Mouse (Mus musculus): ENCODE results near the gene Ttll13. TPM values are rescaled to one million over a fixed set of nuclear protein-coding genes. Genes with fewer than 3 reads are reported as not detected.

Ttll13 gene
- polyA plus RNA-seq, 1 experiment from 2014 or later = 0.63 TPM

GRCm38 (mm10) chr7:80203638-80204096, 42.5 kb upstream of the Ttll13 start:
- Histone ChIP-seq H3K9ac (no peak overlapping the region), H3K4me1 (replicated peaks) (peaks cover 81% of the 10 kb centered on the region)

GRCm38 (mm10) chr7:80204362-80204761, 41.8 kb upstream of the Ttll13 start:
- Histone ChIP-seq H3K9me3 (replicated peaks) (no peaks in the 10 kb centered on the region), H3K9ac (no peak overlapping the region), H3K4me2 (no peak overlapping the region), H3K27me3 (no peaks in the 10 kb centered on the region), H3K4me3 (no peak overlapping the region), H3K27ac (no peak overlapping the region), H3K4me1 (replicated peaks) (peaks cover 82% of the 10 kb centered on the region), H3K36me3 (no peaks in the 10 kb centered on the region)
- ATAC-seq (replicated peaks; ENCODE audit: insufficient number of reproducible peaks, insufficient read depth, low FRiP score, low read depth) = no peak
- WGBS = 76% methylated on average over 4 of the region's 4 CpGs

More at GRCm38 (mm10) chr7:80203638-80204096, 42.5 kb upstream of the Ttll13 start:
- 53% methylated on average over 12 of the region's 12 CpGs for WGBS
- Histone ChIP-seq H3K36me3 (no peaks in the 10 kb centered on the region), H3K4me3 (no peak overlapping the region), H3K27ac (no peak overlapping the region), H3K9me3 (replicated peaks) (no peaks in the 10 kb centered on the region), H3K4me2 (peak overlapping the region; percentile 11; the same call in 1 of the 2 replicates), H3K27me3 (no peaks in the 10 kb centered on the region)
- ATAC-seq (replicated peaks; ENCODE audit: insufficient number of reproducible peaks, insufficient read depth, low FRiP score, low read depth) = no peak

GRCm38 (mm10) chr7:80204961-80205360, 41.2 kb upstream of the Ttll13 start:
- Histone ChIP-seq H3K9me3 (replicated peaks) (no peaks in the 10 kb centered on the region), H3K9ac (no peak overlapping the region), H3K4me3 (no peak overlapping the region), H3K27me3 (no peaks in the 10 kb centered on the region), H3K4me1 (replicated peaks) (peaks cover 82% of the 10 kb centered on the region), H3K36me3 (no peaks in the 10 kb centered on the region), H3K27ac (no peak overlapping the region), H3K4me2 (no peak overlapping the region)
- no peak for ATAC-seq (replicated peaks; ENCODE audit: insufficient number of reproducible peaks, insufficient read depth, low FRiP score, low read depth)
- 83% methylated on average over 7 of the region's 7 CpGs for WGBS

- peaks cover 82% of the 10 kb centered on the region for H3K4me1 ChIP-seq (replicated peaks)
- 0 out of 2 replicates have a peak overlapping the region, but pooled peaks have one; percentile 9 for H3K27ac ChIP-seq
- no peak overlapping the region for H3K9ac ChIP-seq
- H3K4me2 ChIP-seq = no peak overlapping the region
- no peaks in the 10 kb centered on the region for H3K9me3 ChIP-seq (replicated peaks)
- no peaks in the 10 kb centered on the region for H3K27me3 ChIP-seq
- no peak overlapping the region for H3K4me3 ChIP-seq
- H3K36me3 ChIP-seq = no peaks in the 10 kb centered on the region
- ATAC-seq (replicated peaks; ENCODE audit: insufficient number of reproducible peaks, insufficient read depth, low FRiP score, low read depth) = no peak
- 83% methylated on average over 12 of the region's 12 CpGs for WGBS
Observed at GRCm38 (mm10) chr7:80205705-80206589, 40.2 kb upstream of the Ttll13 start.

GRCm38 (mm10) chr7:80207314-80207731, 38.9 kb upstream of the Ttll13 start:
- WGBS = 44% methylated on average over 3 of the region's 3 CpGs
- Histone ChIP-seq H3K9ac (peak overlapping the region; percentile 30; the same call in 1 of the 2 replicates), H3K9me3 (replicated peaks) (no peaks in the 10 kb centered on the region), H3K4me2 (peak overlapping the region; percentile 40; the same call in 1 of the 2 replicates), H3K4me1 (replicated peaks) (peaks cover 73% of the 10 kb centered on the region), H3K36me3 (no peaks in the 10 kb centered on the region), H3K27me3 (no peaks in the 10 kb centered on the region), H3K4me3 (no peak overlapping the region), H3K27ac (peak overlapping the region; percentile 89)
- no peak for ATAC-seq (replicated peaks; ENCODE audit: insufficient number of reproducible peaks, insufficient read depth, low FRiP score, low read depth)

- Histone ChIP-seq H3K27ac (peak overlapping the region; percentile 89), H3K36me3 (no peaks in the 10 kb centered on the region), H3K9ac (peak overlapping the region; percentile 34; the same call in 1 of the 2 replicates), H3K4me1 (replicated peaks) (peaks cover 66% of the 10 kb centered on the region), H3K9me3 (replicated peaks) (no peaks in the 10 kb centered on the region), H3K27me3 (no peaks in the 10 kb centered on the region), H3K4me3 (no peak overlapping the region), H3K4me2 (peak overlapping the region; percentile 40)
- 48% methylated on average over 18 of the region's 18 CpGs for WGBS
- ATAC-seq (replicated peaks; ENCODE audit: insufficient number of reproducible peaks, insufficient read depth, low FRiP score, low read depth) = peak; percentile 19; the same call in 1 of the 2 replicates
Observed at GRCm38 (mm10) chr7:80208026-80208642, 38.0 kb upstream of the Ttll13 start.

- Histone ChIP-seq H3K9me3 (replicated peaks) (no peaks in the 10 kb centered on the region), H3K9ac (no peak overlapping the region), H3K27ac (peak overlapping the region; percentile 89), H3K27me3 (no peaks in the 10 kb centered on the region), H3K4me3 (0 out of 2 replicates have a peak overlapping the region, but pooled peaks have one; percentile 2), H3K4me1 (replicated peaks) (peaks cover 63% of the 10 kb centered on the region), H3K36me3 (no peaks in the 10 kb centered on the region), H3K4me2 (peak overlapping the region; percentile 40)
- ATAC-seq (replicated peaks; ENCODE audit: insufficient number of reproducible peaks, insufficient read depth, low FRiP score, low read depth) = peak; percentile 77
- 22% methylated on average over 10 of the region's 10 CpGs for WGBS
Observed at GRCm38 (mm10) chr7:80208738-80209430, 37.3 kb upstream of the Ttll13 start.

GRCm38 (mm10) chr7:80209669-80210068, 36.5 kb upstream of the Ttll13 start:
- Histone ChIP-seq H3K4me2 (peak overlapping the region; percentile 40; the same call in 1 of the 2 replicates), H3K36me3 (no peaks in the 10 kb centered on the region), H3K9me3 (replicated peaks) (no peaks in the 10 kb centered on the region), H3K27me3 (no peaks in the 10 kb centered on the region), H3K4me1 (replicated peaks) (peaks cover 58% of the 10 kb centered on the region), H3K9ac (no peak overlapping the region), H3K4me3 (no peak overlapping the region), H3K27ac (peak overlapping the region; percentile 89)
- 71% methylated on average over 6 of the region's 6 CpGs for WGBS
- no peak for ATAC-seq (replicated peaks; ENCODE audit: insufficient number of reproducible peaks, insufficient read depth, low FRiP score, low read depth)

- H3K4me3 ChIP-seq = no peak overlapping the region
- H3K9ac ChIP-seq = no peak overlapping the region
- WGBS = 79% methylated on average over 4 of the region's 4 CpGs
- H3K9me3 ChIP-seq (replicated peaks) = no peaks in the 10 kb centered on the region
- no peak for ATAC-seq (replicated peaks; ENCODE audit: insufficient number of reproducible peaks, insufficient read depth, low FRiP score, low read depth)
- no peaks in the 10 kb centered on the region for H3K27me3 ChIP-seq
- H3K36me3 ChIP-seq = no peaks in the 10 kb centered on the region; the same call in 1 of the 2 replicates
- H3K27ac ChIP-seq = no peak overlapping the region
- peaks cover 58% of the 10 kb centered on the region for H3K4me1 ChIP-seq (replicated peaks)
- no peak overlapping the region for H3K4me2 ChIP-seq
Observed at GRCm38 (mm10) chr7:80210982-80211381, 35.2 kb upstream of the Ttll13 start.

- peaks cover 25% of the 10 kb centered on the region; the same call in 1 of the 2 replicates for H3K36me3 ChIP-seq
- no peak overlapping the region for H3K9ac ChIP-seq
- no peak for ATAC-seq (replicated peaks; ENCODE audit: insufficient number of reproducible peaks, insufficient read depth, low FRiP score, low read depth)
- no peak overlapping the region for H3K4me2 ChIP-seq
- no peaks in the 10 kb centered on the region for H3K27me3 ChIP-seq
- no peak overlapping the region for H3K27ac ChIP-seq
- H3K4me1 ChIP-seq (replicated peaks) = peaks cover 32% of the 10 kb centered on the region
- H3K4me3 ChIP-seq = no peak overlapping the region
- WGBS = 62% methylated on average over 7 of the region's 7 CpGs
- H3K9me3 ChIP-seq (replicated peaks) = no peaks in the 10 kb centered on the region
Observed at GRCm38 (mm10) chr7:80213604-80214003, 32.6 kb upstream of the Ttll13 start.

GRCm38 (mm10) chr7:80214459-80214858, 31.7 kb upstream of the Ttll13 start:
- Histone ChIP-seq H3K27ac (no peak overlapping the region), H3K4me3 (no peak overlapping the region), H3K27me3 (no peaks in the 10 kb centered on the region), H3K9me3 (replicated peaks) (no peaks in the 10 kb centered on the region), H3K36me3 (peaks cover 34% of the 10 kb centered on the region), H3K4me1 (replicated peaks) (peaks cover 23% of the 10 kb centered on the region), H3K4me2 (no peak overlapping the region), H3K9ac (no peak overlapping the region)
- no peak for ATAC-seq (replicated peaks; ENCODE audit: insufficient number of reproducible peaks, insufficient read depth, low FRiP score, low read depth)
- 81% methylated on average over 8 of the region's 8 CpGs for WGBS
